Mouse (Mus musculus): ENCODE measurements around the gene Igf2bp2.

Igf2bp2 gene

GRCm38 (mm10) chr16:22097659-22098058 lies 65.4 kb downstream of the Igf2bp2 start:
- no peak for DNase-seq

GRCm38 (mm10) chr16:22095751-22096150 lies 67.3 kb downstream of the Igf2bp2 start:
- DNase-seq, result no peak

GRCm38 (mm10) chr16:22091255-22091783 lies 71.8 kb downstream of the Igf2bp2 start:
- DNase-seq, result no peak

GRCm38 (mm10) chr16:22085411-22085810 lies 77.7 kb downstream of the Igf2bp2 start:
- no peak for DNase-seq

GRCm38 (mm10) chr16:22080125-22080710 lies 82.9 kb downstream of the Igf2bp2 start:
- no peak for DNase-seq

GRCm38 (mm10) chr16:22076620-22076941 lies 86.5 kb downstream of the Igf2bp2 start:
- DNase-seq, result no peak

GRCm38 (mm10) chr16:22075829-22076619 lies 87.1 kb downstream of the Igf2bp2 start:
- peak; percentile 40 for DNase-seq

- DNase-seq, result no peak
Observed at GRCm38 (mm10) chr16:22075067-22075466, 88.0 kb downstream of the Igf2bp2 start.

GRCm38 (mm10) chr16:22071361-22071760 lies 91.7 kb downstream of the Igf2bp2 start:
- DNase-seq, result no peak

GRCm38 (mm10) chr16:22067406-22067805 lies 95.7 kb downstream of the Igf2bp2 start:
- peak; percentile 68 for DNase-seq

GRCm38 (mm10) chr16:22065536-22065935 lies 97.6 kb downstream of the Igf2bp2 start:
- no peak for DNase-seq

GRCm38 (mm10) chr16:22062284-22062683 lies 100.8 kb downstream of the Igf2bp2 start:
- peak; percentile 66 for DNase-seq

- peak; percentile 50 for DNase-seq
Observed at GRCm38 (mm10) chr16:22061555-22062160, 101.4 kb downstream of the Igf2bp2 start.

- DNase-seq, result no peak
Observed at GRCm38 (mm10) chr16:22060416-22060815, 102.7 kb downstream of the Igf2bp2 start.

GRCm38 (mm10) chr16:22058871-22059270 lies 104.2 kb downstream of the Igf2bp2 start:
- DNase-seq, result no peak

GRCm38 (mm10) chr16:22057498-22057897 lies 105.6 kb downstream of the Igf2bp2 start:
- no peak for DNase-seq

- DNase-seq, result no peak
Observed at GRCm38 (mm10) chr16:22053411-22053810, 109.7 kb downstream of the Igf2bp2 start.

- no peak for DNase-seq
Observed at GRCm38 (mm10) chr16:22046739-22047366, 116.2 kb downstream of the Igf2bp2 start.

GRCm38 (mm10) chr16:22045930-22046329 lies 117.2 kb downstream of the Igf2bp2 start:
- no peak for DNase-seq

- DNase-seq, result no peak
Observed at GRCm38 (mm10) chr16:22043830-22044229, 119.3 kb downstream of the Igf2bp2 start.

GRCm38 (mm10) chr16:22039978-22040377 lies 123.1 kb downstream of the Igf2bp2 start:
- no peak for DNase-seq

- no peak for DNase-seq
Observed at GRCm38 (mm10) chr16:22038554-22038953, 124.5 kb downstream of the Igf2bp2 start.

GRCm38 (mm10) chr16:22027474-22027873 lies 135.6 kb downstream of the Igf2bp2 start:
- no peak for DNase-seq

Measured in thymus, postnatal 14 days (tissue).